20 mouse cellular contexts compared by ENCODE assay signal in genomic region chr15:97267094-97267695, GRCm38 (mm10). TPM values are rescaled to one million over a fixed set of nuclear protein-coding genes. Genes with fewer than 3 reads are reported as not detected.
DNase-seq lines count a peak whose midpoint lies in the region; ATAC-seq lines count a peak whose summit lies in the region.
"Had no signal": no experiment of that assay in that cellular context is flagged by ENCODE, and none has a peak within 500 bp of the region (broad histone marks: within the 10 kb centered on the region; RNA-seq: fewer than 3 reads in every experiment).

No protein-coding gene starts in this region.

- 40% methylated on average over 8 of the region's 8 CpGs for WGBS in kidney, embryonic 16.5 days
- WGBS in lung, embryonic 16.5 days = 39% methylated on average over 8 of the region's 8 CpGs

- H3K4me2 ChIP-seq in kidney, embryonic 16.5 days (replicated peaks; ENCODE audit: low read depth, low read length) = no peak overlapping the region
- H3K4me2 ChIP-seq in lung, embryonic 16.5 days (ENCODE audit: low read depth, low read length) = no peak overlapping the region
- H3K4me2 ChIP-seq: embryonic facial prominence, embryonic 13.5 days; forebrain, embryonic 13.5 days; heart, embryonic 13.5 days; hindbrain, embryonic 12.5 days had no signal

- no peaks in the 10 kb centered on the region for H3K9me3 ChIP-seq in kidney, embryonic 16.5 days (ENCODE audit: low read length)
- H3K9me3 ChIP-seq in lung, embryonic 16.5 days (ENCODE audit: control insufficient read depth, low read length) = no peaks in the 10 kb centered on the region
- H3K9me3 ChIP-seq: embryonic facial prominence, embryonic 13.5 days; forebrain, embryonic 13.5 days; heart, embryonic 13.5 days; hindbrain, embryonic 12.5 days had no signal

- H3K36me3 ChIP-seq in kidney, embryonic 16.5 days (ENCODE audit: insufficient read depth, low read length) = no peaks in the 10 kb centered on the region
- H3K36me3 ChIP-seq in lung, embryonic 16.5 days (ENCODE audit: control insufficient read depth, insufficient read depth, low read length) = no peaks in the 10 kb centered on the region
- H3K36me3 ChIP-seq: embryonic facial prominence, embryonic 13.5 days; G1E; heart, embryonic 13.5 days; hindbrain, embryonic 12.5 days had no signal

- H3K27ac ChIP-seq in kidney, embryonic 16.5 days (ENCODE audit: low read length) = 0 out of 2 replicates have a peak overlapping the region, but pooled peaks have one; percentile 38
- peak overlapping the region; percentile 50; the same call in 1 of the 2 replicates for H3K27ac ChIP-seq in lung, embryonic 16.5 days (ENCODE audit: low read length)
- H3K27ac ChIP-seq: embryonic facial prominence, embryonic 13.5 days; forebrain, embryonic 13.5 days; heart, embryonic 13.5 days; hindbrain, embryonic 12.5 days had no signal

- no peak for DNase-seq in kidney, postnatal 4 days
- no peak for DNase-seq in lung, postnatal 4 days
- DNase-seq in NIH3T3 (ENCODE audit: low read depth) = peak; percentile 53
- DNase-seq in gastrocnemius, postnatal 4 days (ENCODE audit: low spot score in 2 of 2) = no peak
- DNase-seq: adrenal gland, postnatal 10 days; cerebellum, adult 11 months; cerebellum, adult 8-10 months; cerebellum, postnatal 25 days; forebrain, postnatal 0 days; gastrocnemius, postnatal 14 days; heart, postnatal 4 days had no signal

- no peak overlapping the region for H3K4me3 ChIP-seq in kidney, embryonic 16.5 days (ENCODE audit: low read length)
- H3K4me3 ChIP-seq in lung, embryonic 16.5 days (ENCODE audit: low read length) = no peak overlapping the region
- H3K4me3 ChIP-seq: embryonic facial prominence, embryonic 13.5 days; forebrain, embryonic 13.5 days; heart, embryonic 13.5 days; hindbrain, embryonic 12.5 days had no signal

- no peak overlapping the region for H3K9ac ChIP-seq in kidney, embryonic 16.5 days (replicated peaks; ENCODE audit: low read length)
- no peak overlapping the region for H3K9ac ChIP-seq in lung, embryonic 16.5 days (ENCODE audit: low read length)
- H3K9ac ChIP-seq: embryonic facial prominence, embryonic 13.5 days; forebrain, embryonic 13.5 days; forebrain, postnatal 0 days; heart, embryonic 13.5 days; hindbrain, embryonic 12.5 days had no signal

- no peaks in the 10 kb centered on the region for H3K27me3 ChIP-seq in kidney, embryonic 16.5 days (ENCODE audit: insufficient read depth, low read length)
- H3K27me3 ChIP-seq in lung, embryonic 16.5 days (ENCODE audit: control insufficient read depth, insufficient read depth, low read depth, low read length) = no peaks in the 10 kb centered on the region
- H3K27me3 ChIP-seq: embryonic facial prominence, embryonic 13.5 days; forebrain, embryonic 13.5 days; heart, embryonic 13.5 days; hindbrain, embryonic 12.5 days had no signal

- ATAC-seq in kidney, embryonic 16.5 days (ENCODE audit: low FRiP score, low TSS enrichment) = no peak
- ATAC-seq in lung, embryonic 16.5 days (ENCODE audit: low read depth) = peak; percentile 75
- ATAC-seq: CD4-positive, CD25-positive, alpha-beta regulatory T cell, adult 4 months; forebrain, embryonic 13.5 days; forebrain, postnatal 0 days; hindbrain, embryonic 16.5 days had no signal

- H3K4me1 ChIP-seq in kidney, embryonic 16.5 days (ENCODE audit: insufficient read depth, low read length) = peaks cover 23% of the 10 kb centered on the region
- H3K4me1 ChIP-seq in lung, embryonic 16.5 days (replicated peaks; ENCODE audit: control insufficient read depth, insufficient read depth, low read length) = peaks cover 13% of the 10 kb centered on the region
- H3K4me1 ChIP-seq: forebrain, embryonic 13.5 days; heart, embryonic 13.5 days; hindbrain, embryonic 12.5 days had no signal

RNA-seq across cellular contexts. Expression of gene Amigo2, which starts 20.1 kb away (rescaled TPM):
- polyA plus RNA-seq in kidney, embryonic 16.5 days (2015; fragmentation: Nextera tagmentation; extraction: Ambion mirVana) = 11.4 and 12.8 TPM in 2 replicates
- 4.6 and 5.2 TPM in 2 replicates for polyA plus RNA-seq in lung, embryonic 16.5 days (2015; fragmentation: Nextera tagmentation; extraction: Ambion mirVana)
- total RNA-seq in gastrocnemius, postnatal 4 days (2021) = 1 to 10 TPM; 3.0 to 3.8 TPM
- polyA plus RNA-seq: G1E had no signal

RNA-seq across cellular contexts. Expression of gene Pced1b, which starts 20.3 kb away (rescaled TPM):
- polyA plus RNA-seq in kidney, embryonic 16.5 days (2015; fragmentation: Nextera tagmentation; extraction: Ambion mirVana) = 6.0 and 6.3 TPM in 2 replicates
- polyA plus RNA-seq in lung, embryonic 16.5 days (2015; fragmentation: Nextera tagmentation; extraction: Ambion mirVana) = 6.0 and 6.1 TPM in 2 replicates
- total RNA-seq in gastrocnemius, postnatal 4 days (2021) = 1 to 10 TPM; 4.6 to 6.3 TPM
